Mouse (Mus musculus) urinary bladder, postnatal 10 days (tissue): ENCODE data around the gene Pgam2.
A peak's percentile ranks its signal among the peaks of the same experiment; 100 is the strongest.

Experiments
- DNase-seq: peaks from one replicate; pipeline ENCODE4 v3.0.0; 2022; ENCODE audit warnings: low spot score

Gene Pgam2

GRCm38 (mm10) chr11:5805711-5806110, 2.2 kb upstream of the Pgam2 start:
- DNase-seq = no peak

GRCm38 (mm10) chr11:5804174-5804573, 641 bp upstream of the Pgam2 start:
- DNase-seq = no peak

- DNase-seq = no peak
Observed at GRCm38 (mm10) chr11:5802457-5803217, 896 bp downstream of the Pgam2 start.

- DNase-seq = no peak
Observed at GRCm38 (mm10) chr11:5802005-5802404, 1.5 kb downstream of the Pgam2 start.

- DNase-seq = no peak
Observed at GRCm38 (mm10) chr11:5801511-5801910, 2.0 kb downstream of the Pgam2 start.

- no peak for DNase-seq
Observed at GRCm38 (mm10) chr11:5799621-5800490, 3.7 kb downstream of the Pgam2 start.

GRCm38 (mm10) chr11:5797928-5798327, 5.6 kb downstream of the Pgam2 start:
- DNase-seq = no peak

- DNase-seq = no peak
Observed at GRCm38 (mm10) chr11:5797371-5797770, 6.2 kb downstream of the Pgam2 start.

GRCm38 (mm10) chr11:5796939-5797338, 6.6 kb downstream of the Pgam2 start:
- no peak for DNase-seq

GRCm38 (mm10) chr11:5795706-5796105, 7.8 kb downstream of the Pgam2 start:
- DNase-seq = no peak

GRCm38 (mm10) chr11:5795290-5795689, 8.2 kb downstream of the Pgam2 start:
- DNase-seq = no peak

- DNase-seq = no peak
Observed at GRCm38 (mm10) chr11:5790431-5790830, 13.1 kb downstream of the Pgam2 start.

- DNase-seq = no peak
Observed at GRCm38 (mm10) chr11:5789754-5790333, 13.7 kb downstream of the Pgam2 start.

GRCm38 (mm10) chr11:5789071-5789753, 14.3 kb downstream of the Pgam2 start:
- no peak for DNase-seq

- peak; percentile 74 for DNase-seq
Observed at GRCm38 (mm10) chr11:5788056-5789014, 15.2 kb downstream of the Pgam2 start, which contains the start of gene Dbnl. Dbnl (plus strand) TSS chr11:5788488.

- no peak for DNase-seq
Observed at GRCm38 (mm10) chr11:5787671-5788055, 15.9 kb downstream of the Pgam2 start.

- no peak for DNase-seq
Observed at GRCm38 (mm10) chr11:5785732-5786131, 17.8 kb downstream of the Pgam2 start.

- no peak for DNase-seq
Observed at GRCm38 (mm10) chr11:5782199-5782944, 21.2 kb downstream of the Pgam2 start.

- no peak for DNase-seq
Observed at GRCm38 (mm10) chr11:5780035-5780499, 23.5 kb downstream of the Pgam2 start.

- no peak for DNase-seq
Observed at GRCm38 (mm10) chr11:5778481-5778880, 25.1 kb downstream of the Pgam2 start.
